Mouse (Mus musculus): ENCODE results near the gene Nrxn1. TPM values are rescaled to one million over a fixed set of nuclear protein-coding genes. Genes with fewer than 3 reads are reported as not detected.

Gene Nrxn1
- total and polyA plus RNA-seq, 3 experiments, result not detected

DNA sequence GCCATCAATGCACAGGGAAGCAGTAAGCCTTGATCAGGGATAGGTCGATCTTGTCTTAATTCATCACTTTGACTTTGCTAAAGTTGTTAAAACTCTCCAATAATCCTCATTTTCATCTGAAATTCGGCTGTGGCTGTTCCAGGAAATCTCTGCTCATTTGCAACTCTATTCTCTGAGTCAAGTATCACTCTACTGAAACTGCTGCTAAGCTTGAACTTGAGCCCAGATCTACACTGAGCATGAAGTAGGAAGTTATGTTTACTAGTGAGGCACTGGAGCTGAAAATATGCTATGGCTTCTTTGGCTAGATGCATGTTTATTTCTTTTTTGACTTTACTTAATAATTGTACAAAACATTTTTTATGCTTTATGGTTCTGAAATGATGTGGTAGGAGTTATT is 708.0 kb downstream of the Nrxn1 start:
- no peaks in the 10 kb centered on the region for H3K36me3 ChIP-seq (ENCODE audit: control insufficient read depth in 1 of 2, insufficient read depth in 2 of 2, low read length in 2 of 2)
- H3K27me3 ChIP-seq (ENCODE audit: control insufficient read depth in 1 of 2, insufficient read depth in 2 of 2, low read length in 2 of 2), result no peaks in the 10 kb centered on the region
- H3K4me1 ChIP-seq (ENCODE audit: control insufficient read depth in 1 of 2, insufficient read depth in 2 of 2, low read length in 2 of 2), result no peaks in the 10 kb centered on the region
- H3K9ac ChIP-seq (ENCODE audit: control insufficient read depth, low read depth, low read length, poor library complexity, severe bottlenecking), result no peak overlapping the region
- no peak overlapping the region for H3K27ac ChIP-seq (ENCODE audit: control insufficient read depth, low read depth, low read length)
- no peak for DNase-seq (ENCODE audit: low read depth, low spot score)
- no peaks in the 10 kb centered on the region for H3K9me3 ChIP-seq (replicated peaks; ENCODE audit: insufficient read depth, low read length)
- TF ChIP-seq ZC3H11A (IDR thresholded peaks at IDR 0.05; ENCODE audit: low read depth, low read length) (no peak), TAL1 (IDR thresholded peaks at IDR 0.05; ENCODE audit: low read length) (no peak), UBTF (IDR thresholded peaks at IDR 0.05; ENCODE audit: borderline replicate concordance, insufficient read depth, low read depth, low read length) (no peak), SIN3A (IDR thresholded peaks at IDR 0.05; ENCODE audit: low read length) (no peak), MXI1 (IDR thresholded peaks at IDR 0.05; ENCODE audit: low read depth, low read length) (no peak), NRF1 (IDR thresholded peaks at IDR 0.05; ENCODE audit: insufficient read depth, low read depth, low read length, poor library complexity, severe bottlenecking) (no peak)
- H3K4me3 ChIP-seq (ENCODE audit: control insufficient read depth in 1 of 2, insufficient read depth in 1 of 2, low read depth in 2 of 2, low read length in 2 of 2), result no peak overlapping the region
- no peaks in the 10 kb centered on the region for H3K79me2 ChIP-seq (ENCODE audit: control insufficient read depth, insufficient read depth, low read length, poor library complexity)

DNA sequence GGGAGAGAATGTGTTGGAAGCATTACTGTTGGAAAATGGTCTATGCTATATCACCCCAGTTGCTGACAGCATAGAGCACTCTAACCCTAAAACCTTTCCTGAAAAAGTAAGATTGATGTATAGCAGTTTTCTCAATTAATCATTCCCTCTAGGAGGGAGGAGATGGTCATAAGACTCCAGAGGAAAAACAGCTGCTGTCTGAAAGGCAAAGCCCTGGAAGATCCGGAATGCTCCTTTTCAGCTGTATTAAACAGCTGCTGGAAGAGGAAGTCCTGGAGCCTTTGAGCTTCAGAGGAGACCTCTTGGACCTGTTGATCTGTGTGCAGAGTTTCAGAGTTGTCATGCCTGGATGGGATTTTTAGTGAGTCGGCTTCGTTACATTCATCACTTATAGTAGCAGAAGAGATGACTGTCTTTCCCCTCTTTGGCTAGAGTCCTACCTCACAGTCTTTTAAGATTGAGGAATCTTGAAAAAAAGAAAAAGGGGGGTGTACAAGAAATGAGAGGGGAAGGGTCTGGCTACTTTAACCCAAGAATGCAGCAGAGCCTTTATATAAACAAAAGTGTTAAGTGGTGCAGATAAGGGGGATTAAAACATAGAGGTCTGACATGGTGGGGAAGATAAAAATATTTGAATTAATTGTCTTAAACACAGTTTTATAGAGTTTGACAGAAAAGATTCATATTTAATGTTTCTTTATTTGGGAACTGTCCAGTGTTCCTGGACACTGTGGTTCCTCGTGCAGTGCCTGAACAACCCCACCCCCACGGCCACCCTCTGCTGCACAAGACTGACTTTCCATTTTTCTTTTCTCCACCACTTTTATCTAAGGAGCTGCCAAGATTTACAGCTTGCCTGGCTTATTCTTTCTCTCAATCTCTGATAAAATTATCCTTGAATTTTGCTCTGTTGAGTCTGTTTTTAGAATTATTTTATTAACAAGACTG is 710.1 kb downstream of the Nrxn1 start:
- Histone ChIP-seq H3K9me3 (replicated peaks; ENCODE audit: insufficient read depth, low read length) (no peaks in the 10 kb centered on the region), H3K4me1 (ENCODE audit: control insufficient read depth in 1 of 2, insufficient read depth in 2 of 2, low read length in 2 of 2) (no peaks in the 10 kb centered on the region), H3K36me3 (ENCODE audit: control insufficient read depth in 1 of 2, insufficient read depth in 2 of 2, low read length in 2 of 2) (no peaks in the 10 kb centered on the region), H3K79me2 (ENCODE audit: control insufficient read depth, insufficient read depth, low read length, poor library complexity) (no peaks in the 10 kb centered on the region), H3K4me3 (ENCODE audit: control insufficient read depth in 1 of 2, insufficient read depth in 1 of 2, low read depth in 2 of 2, low read length in 2 of 2) (no peak overlapping the region), H3K27me3 (ENCODE audit: control insufficient read depth in 1 of 2, insufficient read depth in 2 of 2, low read length in 2 of 2) (no peaks in the 10 kb centered on the region), H3K27ac (ENCODE audit: control insufficient read depth, low read depth, low read length) (no peak overlapping the region), H3K9ac (ENCODE audit: control insufficient read depth, low read depth, low read length, poor library complexity, severe bottlenecking) (no peak overlapping the region)
- no peak for TF ChIP-seq CTCF (IDR thresholded peaks at IDR 0.05 in 2 of 3, conservative IDR thresholded peaks at IDR 0.05 in 1 of 3; ENCODE audit: control insufficient read depth in 1 of 3, insufficient read depth in 1 of 3, low read depth in 2 of 3, low read length in 3 of 3, poor library complexity in 1 of 3, severe bottlenecking in 1 of 3)
- TF ChIP-seq TCF12 (IDR thresholded peaks at IDR 0.05; ENCODE audit: low read depth, low read length), result no peak
- TF ChIP-seq POLR2AphosphoS5 (IDR thresholded peaks at IDR 0.05; ENCODE audit: borderline replicate concordance, low read depth, low read length), result no peak
- TF ChIP-seq SMC3 (IDR thresholded peaks at IDR 0.05; ENCODE audit: low read depth, low read length), result no peak
- TF ChIP-seq CHD1 (IDR thresholded peaks at IDR 0.05; ENCODE audit: low read depth, low read length), result no peak
- TF ChIP-seq CHD2 (IDR thresholded peaks at IDR 0.05; ENCODE audit: low read length), result no peak
- no peak for TF ChIP-seq UBTF (IDR thresholded peaks at IDR 0.05; ENCODE audit: borderline replicate concordance, insufficient read depth, low read depth, low read length)
- TF ChIP-seq MAFK (IDR thresholded peaks at IDR 0.05; ENCODE audit: borderline replicate concordance, low read depth, low read length), result no peak
- TF ChIP-seq RAD21 (IDR thresholded peaks at IDR 0.05; ENCODE audit: low read depth, low read length), result no peak
- TF ChIP-seq GATA1 (IDR thresholded peaks at IDR 0.05; ENCODE audit: low read depth, low read length), result no peak
- TF ChIP-seq TAL1 (IDR thresholded peaks at IDR 0.05; ENCODE audit: low read length), result no peak
- TF ChIP-seq MAX (IDR thresholded peaks at IDR 0.05; ENCODE audit: low read length), result no peak
- no peak for TF ChIP-seq ELF1 (IDR thresholded peaks at IDR 0.05; ENCODE audit: low read depth, low read length)
- TF ChIP-seq NELFE (IDR thresholded peaks at IDR 0.05; ENCODE audit: low read depth, low read length), result no peak
- TF ChIP-seq ZMIZ1 (IDR thresholded peaks at IDR 0.05; ENCODE audit: low read depth, low read length), result no peak
- no peak for TF ChIP-seq NRF1 (IDR thresholded peaks at IDR 0.05; ENCODE audit: insufficient read depth, low read depth, low read length, poor library complexity, severe bottlenecking)
- no peak for TF ChIP-seq MYC (IDR thresholded peaks at IDR 0.05; ENCODE audit: low read depth, low read length)
- TF ChIP-seq KAT2A (conservative IDR thresholded peaks at IDR 0.05; ENCODE audit: low read depth, low read length), result no peak
- no peak for TF ChIP-seq SIN3A (IDR thresholded peaks at IDR 0.05; ENCODE audit: low read length)
- DNase-seq (ENCODE audit: low read depth, low spot score), result no peak

All from MEL (cell line).